Mouse (Mus musculus): ENCODE measurements around the gene Rpl11.

- peak; percentile 96 for TF ChIP-seq POLR2A (IDR thresholded peaks at IDR 0.05; ENCODE audit: borderline replicate concordance, extremely low read depth, insufficient read depth, insufficient read length, poor library complexity, severe bottlenecking)
- no peak for TF ChIP-seq CTCF (IDR thresholded peaks at IDR 0.05; ENCODE audit: borderline replicate concordance, extremely low read depth, insufficient read depth, insufficient read length)
Observed at GRCm38 (mm10) chr4:135986943-135987710, 66.1 kb downstream of the Rpl11 start, which contains the start of gene Pithd1.
